Mouse (Mus musculus) hindbrain, embryonic 14.5 days (tissue): ENCODE results near the gene Gjc2. TPM values are rescaled to one million over a fixed set of nuclear protein-coding genes. Genes with fewer than 3 reads are reported as not detected.

Experiments used
- ATAC-seq: fragments of 200-750 bp; cut with Nextera tagmentation; 2 replicates; pipeline ENCODE4 v1.8.0; 2017; ENCODE audit warnings: moderate number of reproducible peaks, mild to moderate bottlenecking, moderate TSS enrichment, moderate library complexity; ENCODE audit not compliant: low FRiP score
- DNase-seq: peaks from one replicate; pipeline ENCODE4 v3.0.0-alpha.2; 2015; ENCODE audit warnings: low spot score
- H3K27ac ChIP-seq: fragments of 300-500 bp; sonication (generic); 2 replicates; pipeline ENCODE4 v1.5.1; 2014; ENCODE audit warnings: mild to moderate bottlenecking, moderate library complexity
- H3K27me3 ChIP-seq: fragments of 300-500 bp; sonication (generic); 2 replicates; pipeline ENCODE4 v1.6.1; 2014; ENCODE audit warnings: mild to moderate bottlenecking, low read length, mixed read lengths; ENCODE audit not compliant: control insufficient read depth, insufficient read depth
- H3K36me3 ChIP-seq: fragments of 300-500 bp; sonication (generic); replicated peaks from 2 replicates; pipeline ENCODE4 v1.6.1; 2014; ENCODE audit not compliant: control insufficient read depth, insufficient read depth
- H3K4me1 ChIP-seq: fragments of 300-500 bp; sonication (generic); replicated peaks from 2 replicates; pipeline ENCODE4 v1.6.1; 2014; ENCODE audit warnings: antibody characterized with exemption, low read length, mixed read lengths; ENCODE audit not compliant: control insufficient read depth, insufficient read depth
- H3K4me2 ChIP-seq: fragments of 300-500 bp; sonication (generic); replicated peaks from 2 replicates; pipeline ENCODE4 v1.6.1; 2014; ENCODE audit warnings: mild to moderate bottlenecking, moderate library complexity
- H3K4me3 ChIP-seq: fragments of 300-500 bp; sonication (generic); replicated peaks from 2 replicates; pipeline ENCODE4 v1.5.1; 2014; ENCODE audit warnings: mild to moderate bottlenecking, low read length
- H3K9ac ChIP-seq: fragments of 300-500 bp; sonication (generic); 2 replicates; pipeline ENCODE4 v1.6.1; 2014
- H3K9me3 ChIP-seq: fragments of 300-500 bp; sonication (generic); 2 replicates; pipeline ENCODE4 v1.6.1; 2016; ENCODE audit warnings: low read length; ENCODE audit not compliant: control insufficient read depth
- WGBS: fragments of 180-500 bp; shearing (Covaris S2); extraction: QIAGEN DNeasy Blood & Tissue Kit; methylation state at CpG from one replicate; pipeline ENCODE4 v1.1.7; 2014; 5-methylcytosine and 5-hydroxymethylcytosine counted together
- polyA plus RNA-seq: library from polyadenylated mRNA; unstranded; fragments of >200 nt; fragmentation: Nextera tagmentation; extraction: Ambion mirVana; gene quantifications from 2 replicates; pipeline ENCODE4 v1.2.1, GENCODE M21; 2014

Gjc2 gene
- polyA plus RNA-seq, 1 experiment from 2014 or later, result 0.35 TPM

DNA sequence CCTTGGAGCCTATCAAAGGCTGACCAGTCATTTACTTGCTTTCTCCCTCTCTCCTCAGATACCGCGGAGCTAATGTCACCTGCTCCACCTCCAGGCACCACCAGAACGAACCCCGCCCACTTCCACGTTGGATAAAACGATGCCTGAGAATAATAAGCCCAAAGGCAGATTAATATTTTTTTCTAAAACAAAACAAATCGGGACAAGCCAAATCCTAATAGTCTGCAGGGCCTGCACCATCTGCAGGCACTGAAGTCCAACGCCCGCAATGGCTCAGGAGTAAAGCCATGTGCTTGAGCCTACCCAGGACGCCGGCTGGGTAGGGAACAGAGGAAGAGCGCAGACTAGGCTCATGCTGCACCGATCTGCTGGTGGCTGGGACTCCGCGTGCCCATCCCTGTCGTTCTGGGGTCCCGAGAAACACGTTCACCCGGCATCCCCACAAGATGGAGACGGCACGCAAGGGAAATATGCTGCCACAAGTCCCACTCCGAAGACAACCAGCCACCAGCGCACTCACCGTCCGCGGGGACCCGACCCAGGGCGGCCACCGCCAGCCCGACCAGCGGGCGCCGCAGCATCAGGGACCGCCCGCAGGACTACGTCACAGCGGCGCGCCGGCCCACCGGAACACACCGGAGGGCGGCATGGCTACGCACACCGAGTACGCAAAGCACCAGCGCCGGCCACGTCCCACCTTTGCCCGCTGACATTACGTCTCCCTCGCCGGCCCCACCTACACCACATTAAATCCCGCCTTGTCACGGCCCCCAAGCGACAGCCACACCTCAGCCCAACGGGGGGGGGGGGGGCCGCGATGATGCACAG, 8.4 kb upstream of the Gjc2 start:
- under 1% methylated on average over 58 of the region's 59 CpGs for WGBS
- DNase-seq, result peak; percentile 86
- H3K4me1 ChIP-seq, result peaks cover 13% of the 10 kb centered on the region
- H3K27ac ChIP-seq, result peak overlapping the region; percentile 91
- no peaks in the 10 kb centered on the region for H3K27me3 ChIP-seq
- peak overlapping the region; percentile 62 for H3K4me3 ChIP-seq
- peak overlapping the region; percentile 85 for H3K9ac ChIP-seq
- no peaks in the 10 kb centered on the region for H3K9me3 ChIP-seq
- peaks cover 4% of the 10 kb centered on the region for H3K36me3 ChIP-seq
- H3K4me2 ChIP-seq, result peak overlapping the region; percentile 85
- ATAC-seq, result peak; percentile 94

DNA sequence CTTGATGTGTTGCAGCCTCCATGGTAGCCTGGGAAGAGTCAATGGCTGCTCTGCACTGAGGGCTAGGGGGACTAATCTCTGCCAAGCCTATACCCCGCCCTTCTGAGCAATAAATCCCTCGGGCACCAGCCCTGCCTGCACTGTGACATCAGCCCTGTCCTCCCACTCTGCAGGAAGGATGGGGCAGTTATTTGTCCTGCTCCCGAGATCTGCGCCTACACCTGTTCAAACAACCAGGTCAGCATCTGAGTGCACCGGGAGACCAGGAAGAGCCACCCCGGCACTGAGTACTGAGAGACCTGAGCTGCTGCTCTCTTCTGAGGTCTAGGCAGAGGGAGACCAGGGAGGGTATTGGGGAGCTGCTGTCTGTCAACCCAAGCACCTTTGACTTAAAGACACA, 4.7 kb upstream of the Gjc2 start:
- 87% methylated on average over 6 of the region's 6 CpGs for WGBS
- Histone ChIP-seq H3K4me1 (peaks cover 13% of the 10 kb centered on the region), H3K27me3 (no peaks in the 10 kb centered on the region), H3K4me3 (no peak overlapping the region), H3K36me3 (peaks cover 40% of the 10 kb centered on the region), H3K9ac (no peak overlapping the region), H3K4me2 (no peak overlapping the region), H3K9me3 (no peaks in the 10 kb centered on the region), H3K27ac (no peak overlapping the region)
- ATAC-seq, result no peak
- DNase-seq, result no peak

DNA sequence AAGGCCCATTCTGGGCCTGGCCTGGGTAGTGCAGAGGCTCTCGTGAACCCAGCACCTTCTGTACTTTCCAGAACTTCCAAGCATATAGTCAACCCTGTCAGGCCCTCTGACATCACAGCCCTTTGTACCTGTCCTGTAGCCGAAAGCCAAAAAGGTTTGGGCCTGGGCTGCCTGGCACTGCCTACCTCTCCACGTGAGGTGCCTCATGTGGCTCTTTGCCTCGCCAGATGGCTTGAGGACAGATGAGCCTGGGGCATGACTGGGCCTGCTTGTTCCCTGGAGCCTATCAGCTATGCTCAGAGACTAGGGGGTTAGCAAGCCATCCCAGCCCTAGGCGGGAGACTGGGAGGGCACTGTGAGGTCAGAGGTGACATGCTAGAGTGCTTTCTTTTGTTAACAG, 2.5 kb upstream of the Gjc2 start:
- H3K36me3 ChIP-seq, result peaks cover 44% of the 10 kb centered on the region
- no peak overlapping the region for H3K4me3 ChIP-seq
- H3K4me2 ChIP-seq, result no peak overlapping the region
- no peaks in the 10 kb centered on the region for H3K9me3 ChIP-seq
- H3K9ac ChIP-seq, result no peak overlapping the region
- H3K4me1 ChIP-seq, result peaks cover 5% of the 10 kb centered on the region
- DNase-seq, result no peak
- ATAC-seq, result no peak
- no peak overlapping the region for H3K27ac ChIP-seq
- WGBS, result 88% methylated on average over 5 of the region's 5 CpGs
- H3K27me3 ChIP-seq, result no peaks in the 10 kb centered on the region

DNA sequence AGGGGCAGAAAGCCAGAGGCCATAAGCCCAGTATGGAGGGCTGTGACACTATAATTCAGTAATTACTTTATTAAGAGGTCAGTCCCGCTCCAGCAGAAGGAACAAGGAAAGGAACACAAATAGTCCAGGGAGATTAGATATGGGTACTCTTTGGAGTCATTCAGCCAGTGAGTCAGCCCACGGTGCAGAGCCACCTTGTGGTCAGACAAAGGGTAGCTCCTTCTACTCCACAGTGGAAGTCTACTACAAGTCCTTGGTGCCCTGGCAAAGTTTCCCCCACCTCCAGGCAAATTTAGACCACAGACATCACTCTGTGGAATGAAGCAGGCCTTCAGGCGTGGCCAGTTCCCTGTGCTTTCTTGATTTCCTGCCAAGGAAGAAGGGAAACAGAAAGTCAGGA, 808 bp upstream of the Gjc2 start:
- no peak overlapping the region for H3K4me3 ChIP-seq
- 32% methylated on average over 3 of the region's 3 CpGs for WGBS
- DNase-seq (peak; percentile 73), ATAC-seq (no peak)
- H3K9ac ChIP-seq, result no peak overlapping the region
- H3K27ac ChIP-seq, result no peak overlapping the region
- no peaks in the 10 kb centered on the region for H3K4me1 ChIP-seq
- no peaks in the 10 kb centered on the region for H3K9me3 ChIP-seq
- H3K36me3 ChIP-seq, result peaks cover 44% of the 10 kb centered on the region
- H3K4me2 ChIP-seq, result no peak overlapping the region
- H3K27me3 ChIP-seq, result peaks cover 4% of the 10 kb centered on the region

DNA sequence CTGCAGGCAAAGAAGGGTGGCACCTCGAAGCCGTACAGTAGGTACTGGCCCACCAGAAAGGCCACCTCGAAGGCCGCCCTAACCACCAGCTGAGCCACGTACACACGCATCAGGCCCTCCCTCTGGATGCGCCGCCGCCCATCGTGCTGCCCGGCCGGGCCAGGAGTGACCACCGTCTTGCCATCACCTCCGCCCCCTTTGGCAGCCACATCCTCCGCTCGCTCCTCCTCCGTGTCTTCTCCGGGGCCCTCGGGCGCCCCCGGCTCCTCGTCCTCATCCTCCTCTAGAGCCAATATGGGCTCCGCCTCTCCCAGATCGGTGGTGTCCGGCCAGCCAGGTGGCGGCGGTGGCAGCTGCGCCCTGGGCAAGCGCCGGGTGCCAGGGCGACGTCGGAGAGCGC, 6.1 kb downstream of the Gjc2 start:
- Histone ChIP-seq H3K27ac (no peak overlapping the region), H3K4me3 (no peak overlapping the region), H3K27me3 (peaks cover 49% of the 10 kb centered on the region), H3K36me3 (no peaks in the 10 kb centered on the region), H3K9ac (no peak overlapping the region), H3K9me3 (no peaks in the 10 kb centered on the region), H3K4me2 (no peak overlapping the region), H3K4me1 (no peaks in the 10 kb centered on the region)
- ATAC-seq, result no peak
- no peak for DNase-seq
- WGBS, result 10% methylated on average over 34 of the region's 34 CpGs

DNA sequence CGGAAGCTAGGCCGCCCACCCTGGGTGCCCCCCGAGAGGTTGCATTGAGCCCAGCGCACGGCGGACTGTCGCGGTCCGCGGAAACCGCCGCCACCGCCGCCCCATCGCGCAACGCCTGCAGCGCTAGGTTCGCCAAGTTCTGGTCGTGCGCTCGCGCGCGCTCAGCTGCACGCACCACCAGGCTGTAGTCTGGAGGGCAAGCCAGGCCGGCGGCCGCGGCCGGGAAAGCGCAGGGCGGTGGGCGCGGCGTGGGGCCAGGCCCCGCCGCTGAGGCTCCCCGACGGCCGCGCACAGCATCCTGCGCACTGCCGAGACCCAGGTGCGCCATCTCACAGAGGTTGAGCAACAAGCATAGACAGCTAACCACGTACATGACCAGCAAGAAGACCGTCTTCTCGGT, 6.5 kb downstream of the Gjc2 start:
- no peak overlapping the region for H3K27ac ChIP-seq
- ATAC-seq (no peak), DNase-seq (no peak)
- no peaks in the 10 kb centered on the region for H3K9me3 ChIP-seq
- H3K4me1 ChIP-seq, result no peaks in the 10 kb centered on the region
- no peak overlapping the region for H3K4me3 ChIP-seq
- H3K36me3 ChIP-seq, result no peaks in the 10 kb centered on the region
- H3K4me2 ChIP-seq, result no peak overlapping the region
- H3K27me3 ChIP-seq, result peaks cover 49% of the 10 kb centered on the region
- no peak overlapping the region for H3K9ac ChIP-seq
- WGBS, result 4% methylated on average over 48 of the region's 48 CpGs

DNA sequence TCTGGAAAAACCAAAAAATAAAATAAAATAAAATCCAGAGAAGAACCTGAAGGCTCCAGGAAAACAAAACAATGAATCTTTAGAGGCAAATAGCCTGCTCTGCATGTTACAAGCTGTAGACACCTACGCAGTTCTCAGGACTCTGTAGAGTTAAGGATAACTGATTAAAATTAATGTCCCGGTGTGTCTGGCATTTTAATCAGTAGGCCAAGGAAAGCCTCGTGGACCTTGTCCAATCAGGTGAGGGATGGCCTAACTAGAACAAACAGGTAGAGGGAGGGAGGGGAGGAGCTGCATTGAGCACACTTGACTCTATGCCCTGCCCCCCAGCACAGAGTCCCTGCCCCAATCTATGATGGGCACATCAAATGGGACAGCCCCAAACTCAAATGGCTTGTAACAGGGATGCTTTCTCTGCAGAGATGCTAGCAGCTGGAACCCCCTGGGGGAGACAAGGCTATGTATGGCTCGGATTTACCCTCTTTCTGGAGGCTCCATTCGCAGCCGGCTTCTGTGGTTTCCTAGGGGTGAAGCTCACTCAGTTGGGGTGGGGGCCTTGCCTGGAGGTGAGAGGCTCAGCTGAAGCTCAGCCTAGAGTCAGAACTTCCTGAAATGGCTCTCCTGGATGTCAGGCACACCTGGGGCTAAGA, 8.7 kb downstream of the Gjc2 start:
- H3K4me2 ChIP-seq, result no peak overlapping the region
- H3K9ac ChIP-seq, result no peak overlapping the region
- H3K27me3 ChIP-seq, result peaks cover 49% of the 10 kb centered on the region
- H3K4me3 ChIP-seq, result no peak overlapping the region
- no peak for ATAC-seq
- H3K27ac ChIP-seq, result no peak overlapping the region
- H3K4me1 ChIP-seq, result no peaks in the 10 kb centered on the region
- H3K36me3 ChIP-seq, result no peaks in the 10 kb centered on the region
- DNase-seq, result no peak
- 52% methylated on average over 6 of the region's 6 CpGs for WGBS
- H3K9me3 ChIP-seq, result no peaks in the 10 kb centered on the region

DNA sequence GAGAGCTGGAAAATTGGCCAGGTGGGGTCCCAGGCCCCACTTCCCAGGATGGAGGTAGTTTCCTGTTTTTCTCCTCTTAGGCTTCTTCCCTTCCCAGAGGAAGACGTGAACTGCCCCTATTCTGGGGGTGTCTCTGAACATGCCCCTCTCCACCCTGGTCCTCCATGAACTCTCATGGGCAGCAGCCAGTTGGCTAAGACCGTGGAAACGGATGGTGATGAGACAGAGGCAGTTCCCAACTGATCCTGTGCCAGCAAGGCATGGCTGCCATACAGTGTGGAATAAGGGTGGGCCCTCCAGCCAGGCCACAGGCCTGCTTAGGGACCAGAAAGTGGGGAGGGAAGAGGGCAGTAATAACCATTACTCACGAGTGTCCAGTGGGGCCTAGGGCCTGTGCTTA, 12.5 kb downstream of the Gjc2 start:
- 80% methylated on average over 4 of the region's 4 CpGs for WGBS
- H3K27me3 ChIP-seq, result peaks cover 13% of the 10 kb centered on the region
- no peak overlapping the region for H3K9ac ChIP-seq
- ATAC-seq (no peak), DNase-seq (no peak)
- no peak overlapping the region for H3K4me2 ChIP-seq
- no peak overlapping the region for H3K4me3 ChIP-seq
- no peaks in the 10 kb centered on the region for H3K9me3 ChIP-seq
- H3K27ac ChIP-seq, result no peak overlapping the region
- H3K4me1 ChIP-seq, result no peaks in the 10 kb centered on the region
- no peaks in the 10 kb centered on the region for H3K36me3 ChIP-seq

DNA sequence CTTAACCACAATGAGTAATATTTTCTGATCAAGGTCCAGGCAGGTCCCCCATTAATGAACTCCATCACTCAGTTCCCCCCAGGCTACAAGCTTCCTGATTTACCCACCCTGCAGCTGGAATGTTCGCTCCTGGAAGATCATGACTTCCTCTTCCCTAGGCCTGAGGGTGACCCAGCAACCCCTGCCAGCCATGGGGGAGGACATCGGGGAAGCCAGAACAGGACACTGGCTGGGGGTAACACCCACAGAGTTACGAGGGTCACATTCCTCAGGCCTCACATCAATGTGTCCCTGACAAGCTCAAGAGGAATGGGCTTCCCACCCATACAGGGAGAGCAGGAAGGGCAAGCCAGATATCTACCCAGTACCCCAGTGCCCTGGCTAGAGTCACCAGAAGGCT, 13.2 kb downstream of the Gjc2 start:
- H3K9me3 ChIP-seq, result no peaks in the 10 kb centered on the region
- H3K27ac ChIP-seq, result no peak overlapping the region
- ATAC-seq (no peak), DNase-seq (no peak)
- no peaks in the 10 kb centered on the region for H3K36me3 ChIP-seq
- H3K27me3 ChIP-seq, result peaks cover 6% of the 10 kb centered on the region
- H3K4me3 ChIP-seq, result no peak overlapping the region
- WGBS, result 69% methylated on average over 3 of the region's 3 CpGs
- H3K4me2 ChIP-seq, result no peak overlapping the region
- no peaks in the 10 kb centered on the region; the same call in 1 of the 2 replicates for H3K4me1 ChIP-seq
- no peak overlapping the region for H3K9ac ChIP-seq
